Mouse (Mus musculus) MEL-GATA-1-ER (cell line): ENCODE results near the gene Tapt1.

Source experiments
- DNase-seq: peaks from one replicate; pipeline ENCODE4 v3.0.0-alpha.2; 2012; ENCODE audit warnings: low read depth; ENCODE audit errors: extremely low read depth

Tapt1 gene

GRCm38 (mm10) chr5:44199109-44199508, 27.3 kb downstream of the Tapt1 start:
- no peak for DNase-seq

DNA sequence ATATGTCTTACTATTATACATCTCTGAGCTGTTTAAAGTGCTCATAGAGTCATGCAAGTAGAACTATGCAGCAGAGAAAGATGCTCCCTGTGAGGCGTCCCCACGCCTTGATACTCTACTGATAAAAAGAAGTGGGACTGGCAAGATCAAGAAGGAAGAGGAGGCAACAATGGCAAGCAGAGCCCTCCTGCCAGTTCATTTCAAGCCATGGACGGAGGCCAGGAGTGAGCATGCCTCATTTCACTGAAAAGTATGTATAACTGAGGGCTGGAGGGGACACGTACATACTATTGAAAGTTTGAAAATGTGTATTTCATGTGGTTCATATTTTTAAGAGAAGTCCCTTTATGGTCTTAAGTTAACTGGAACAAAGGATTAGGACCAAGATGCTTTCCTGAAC, 28.0 kb downstream of the Tapt1 start:
- no peak for DNase-seq

DNA sequence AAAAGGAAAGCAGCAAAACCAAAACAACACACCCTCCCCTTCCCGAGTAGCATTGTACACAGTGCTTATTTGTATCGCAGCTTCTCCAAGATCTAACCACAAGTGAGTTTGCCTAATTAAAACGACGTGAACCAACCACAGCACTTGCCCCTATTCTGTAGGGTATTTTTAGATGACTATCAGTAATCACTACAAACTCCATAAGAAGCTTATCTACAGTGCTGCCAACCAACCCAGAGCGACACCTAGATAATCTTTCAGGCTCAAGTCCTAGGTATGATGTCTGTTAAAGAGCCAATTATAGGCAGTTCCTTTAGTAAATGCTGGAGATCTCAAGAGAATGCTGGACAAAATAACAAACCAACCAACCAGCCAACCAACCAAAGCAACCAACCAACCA, 28.6 kb downstream of the Tapt1 start:
- no peak for DNase-seq

- DNase-seq, result no peak
Observed at GRCm38 (mm10) chr5:44196167-44196566, 30.3 kb downstream of the Tapt1 start.

GRCm38 (mm10) chr5:44187370-44187769, 39.1 kb downstream of the Tapt1 start:
- no peak for DNase-seq

- DNase-seq, result no peak
Observed at GRCm38 (mm10) chr5:44181669-44182068, 44.8 kb downstream of the Tapt1 start.

DNA sequence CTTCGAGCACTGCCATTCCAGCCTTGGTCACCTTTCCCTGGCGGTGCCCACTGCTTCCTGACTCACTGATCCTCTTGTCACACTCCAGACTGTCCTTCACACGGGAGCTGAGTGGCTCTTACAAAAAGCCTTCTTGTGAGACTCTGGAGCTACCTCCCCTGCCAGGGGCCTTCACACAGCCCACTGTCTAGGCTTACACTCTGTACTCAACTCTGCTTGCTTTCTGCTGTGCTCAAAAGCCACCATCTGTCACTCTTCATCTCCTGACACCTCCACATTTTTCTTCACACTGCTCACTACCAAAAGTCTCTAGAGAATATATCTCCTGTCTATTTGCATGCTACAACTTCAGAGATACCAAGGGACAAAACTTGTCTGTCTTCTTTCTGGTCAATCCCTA, 46.0 kb downstream of the Tapt1 start:
- DNase-seq, result no peak

DNA sequence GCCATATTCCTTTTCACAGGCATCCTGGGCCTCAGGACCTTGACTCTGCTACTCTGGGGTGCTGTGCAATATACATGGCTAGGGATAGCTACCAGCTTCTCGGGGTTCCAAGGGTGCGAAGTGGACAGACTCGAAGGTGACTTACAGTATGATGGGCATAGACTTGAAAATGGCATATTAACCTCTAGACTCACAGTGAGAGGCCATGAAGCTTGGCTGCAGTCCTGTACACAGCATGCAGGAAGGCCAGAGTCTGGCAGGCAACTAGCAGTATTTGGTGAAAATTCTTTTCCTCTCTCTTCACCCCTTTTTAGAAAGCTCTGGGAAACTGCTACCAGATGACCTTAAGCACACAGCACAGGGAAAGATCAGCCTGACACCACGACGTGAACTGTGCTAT, 52.4 kb downstream of the Tapt1 start:
- no peak for DNase-seq

GRCm38 (mm10) chr5:44166866-44167265, 59.6 kb downstream of the Tapt1 start:
- no peak for DNase-seq

DNA sequence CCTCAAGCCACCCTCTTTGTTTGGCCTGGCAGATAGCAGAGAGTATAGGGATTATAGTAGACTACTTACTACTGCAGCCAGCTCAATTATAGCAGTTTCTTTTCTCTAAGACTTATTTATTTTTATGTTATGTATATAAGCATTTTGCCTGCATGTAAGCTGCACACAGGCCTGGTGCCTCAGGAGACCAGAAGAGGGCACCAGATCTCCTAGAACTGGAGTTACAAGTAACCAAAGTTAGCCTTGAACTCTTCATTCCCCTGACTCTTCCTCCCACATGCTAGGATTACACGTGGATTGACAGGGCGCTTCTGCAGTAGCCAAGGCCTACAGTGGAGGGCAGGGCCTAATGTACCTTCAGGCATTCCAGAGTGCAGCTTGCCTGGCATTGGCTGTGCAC, 60.6 kb downstream of the Tapt1 start:
- DNase-seq, result peak; percentile 19

GRCm38 (mm10) chr5:44164233-44164776, 62.1 kb downstream of the Tapt1 start:
- DNase-seq, result no peak

DNA sequence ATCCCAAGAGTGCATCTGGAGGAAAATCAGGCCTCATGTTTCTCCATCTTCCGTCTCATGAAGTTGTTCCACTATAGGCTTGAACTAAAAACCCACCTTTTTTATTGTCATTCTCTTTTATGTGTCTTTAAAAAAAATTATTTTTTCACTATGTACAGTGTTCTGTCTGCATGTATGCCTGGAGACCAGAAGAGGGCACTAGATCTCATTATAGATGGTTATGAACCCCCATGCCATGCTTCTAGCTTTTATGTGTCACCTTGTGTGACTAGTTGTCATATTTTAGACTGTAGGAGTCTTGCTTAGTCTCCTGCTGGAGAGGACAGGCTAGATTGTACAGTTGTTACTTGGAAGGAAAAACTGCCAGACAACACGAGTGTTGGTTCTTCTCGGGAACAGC, 63.1 kb downstream of the Tapt1 start:
- peak; percentile 6 for DNase-seq

DNA sequence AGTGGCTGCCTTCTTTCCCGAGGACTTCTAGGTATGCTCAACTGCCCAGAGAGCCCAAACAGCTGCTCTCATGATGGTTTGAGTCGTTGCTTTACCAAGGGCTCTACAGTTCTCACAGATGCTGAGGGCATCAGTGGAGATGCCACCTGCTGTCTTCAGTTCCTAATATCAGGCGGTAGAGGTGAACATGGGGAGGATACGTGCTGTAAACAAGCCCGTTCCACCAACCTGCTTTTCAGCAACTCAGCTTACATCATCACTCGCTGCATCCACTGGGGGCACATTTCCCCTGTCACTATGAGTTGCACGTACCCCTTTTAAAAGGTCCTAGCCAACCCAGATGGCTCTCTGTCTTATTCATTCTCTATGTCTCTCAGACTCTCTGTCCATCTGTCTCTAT, 63.6 kb downstream of the Tapt1 start:
- no peak for DNase-seq

GRCm38 (mm10) chr5:44159679-44160438, 66.6 kb downstream of the Tapt1 start:
- no peak for DNase-seq

- no peak for DNase-seq
Observed at GRCm38 (mm10) chr5:44159231-44159630, 67.2 kb downstream of the Tapt1 start.

- DNase-seq, result no peak
Observed at GRCm38 (mm10) chr5:44158458-44158857, 68.0 kb downstream of the Tapt1 start.

DNA sequence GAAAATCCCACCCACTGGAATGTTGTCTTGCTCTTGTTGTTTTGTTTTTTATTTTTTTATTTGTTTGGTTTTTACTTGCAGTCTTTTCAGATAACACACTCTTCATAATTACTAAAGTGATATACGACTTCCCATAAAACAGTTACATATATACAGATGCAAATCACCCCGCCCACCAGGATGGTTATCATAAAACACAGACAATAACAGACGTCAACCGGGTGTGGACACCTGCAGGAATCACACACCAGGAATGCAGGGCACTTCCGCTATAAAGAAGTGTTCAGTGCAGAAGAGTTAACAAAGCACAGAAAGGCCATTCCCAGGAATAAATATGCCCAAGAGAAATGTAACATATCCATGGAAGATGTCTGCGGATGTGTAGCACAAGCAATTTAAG, 68.7 kb downstream of the Tapt1 start:
- no peak for DNase-seq

GRCm38 (mm10) chr5:44153050-44153449, 73.4 kb downstream of the Tapt1 start:
- DNase-seq, result no peak

GRCm38 (mm10) chr5:44151327-44152051, 74.9 kb downstream of the Tapt1 start:
- no peak for DNase-seq

- no peak for DNase-seq
Observed at GRCm38 (mm10) chr5:44147732-44148131, 78.7 kb downstream of the Tapt1 start.

- no peak for DNase-seq
Observed at GRCm38 (mm10) chr5:44146437-44147332, 79.7 kb downstream of the Tapt1 start.
